Mouse (Mus musculus): ENCODE results near the gene Asl. TPM values are rescaled to one million over a fixed set of nuclear protein-coding genes. Genes with fewer than 3 reads are reported as not detected.
A peak's percentile ranks its signal among the peaks of the same experiment; 100 is the strongest.

Asl gene
- 23.3 and 28.6 TPM in 2 replicates for polyA plus RNA-seq (2015; fragmentation: Nextera tagmentation; extraction: Ambion mirVana)

DNA sequence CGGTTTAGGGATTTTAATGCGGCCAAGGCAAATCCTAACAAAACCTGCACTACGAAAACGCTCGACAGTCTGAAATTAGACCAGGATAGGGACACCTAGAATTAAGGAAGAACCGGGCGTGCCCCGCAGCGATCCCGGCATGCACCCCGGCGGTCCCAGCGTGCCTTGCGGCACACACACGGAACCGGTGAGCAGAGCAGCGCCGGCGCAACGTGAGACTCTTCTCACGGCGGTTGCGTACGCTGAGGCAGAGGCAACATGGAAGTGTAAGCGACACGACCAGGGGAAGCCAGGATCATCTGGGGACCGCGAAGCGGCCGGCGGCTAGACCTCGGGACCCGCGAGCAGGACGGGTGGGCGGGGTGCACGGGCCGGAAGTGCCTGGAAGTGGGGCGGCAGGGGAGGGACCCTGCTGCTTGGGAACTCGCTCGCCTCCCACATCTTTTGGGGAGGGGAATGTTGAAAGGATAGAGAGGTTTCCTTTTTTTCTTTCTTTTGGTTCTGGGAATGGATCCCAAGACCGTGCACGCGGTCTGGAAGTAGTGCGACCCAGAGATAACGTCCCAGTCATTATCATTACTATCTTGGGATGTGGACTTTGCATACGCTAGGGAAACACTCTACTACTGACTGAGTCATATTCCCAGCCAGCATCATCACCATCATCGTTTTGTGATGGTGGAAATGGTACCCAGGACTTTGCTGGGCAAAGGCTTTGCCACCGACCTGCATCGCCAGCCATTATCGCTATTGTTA is at the start of gene Asl, which contains the start of gene Crcp:
Gene Asl (minus strand): TSS at position 106 of the 756 bp plus-strand sequence.
Gene Crcp (plus strand): TSS at position 149 of the 756 bp plus-strand sequence.
- peak; percentile 88 for ATAC-seq
- peak within 1 kb of the TSS; percentile 90 for H3K27ac ChIP-seq
- 2% methylated on average over 51 of the region's 51 CpGs for WGBS

DNA sequence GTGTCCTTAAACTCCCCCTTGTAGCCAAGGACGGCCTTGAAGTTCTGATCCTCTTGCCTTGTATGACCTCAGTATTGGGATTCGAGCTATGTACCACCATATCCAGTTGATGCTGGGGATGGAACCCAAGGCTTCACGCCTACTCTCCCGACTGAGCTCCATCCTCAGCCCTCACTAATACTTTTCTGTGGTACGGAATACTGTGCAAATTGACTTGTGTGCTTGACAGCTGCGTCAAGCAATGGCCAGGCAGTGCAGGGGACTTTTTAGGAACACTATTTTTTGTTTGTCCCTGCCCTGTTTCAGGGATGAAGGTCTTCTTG is 49.7 kb upstream of the Asl start:
- peaks cover 9% of the 10 kb centered on the region for H3K36me3 ChIP-seq (ENCODE audit: poor library complexity, severe bottlenecking)
- WGBS, result 36% methylated on average over 6 of the region's 6 CpGs
- peak overlapping the region; percentile 80 for H3K4me2 ChIP-seq
- no peaks in the 10 kb centered on the region for H3K27me3 ChIP-seq
- peak; percentile 48; the same call in 1 of the 2 replicates for ATAC-seq
- H3K9me3 ChIP-seq (replicated peaks), result peaks cover 5% of the 10 kb centered on the region; the same call in 1 of the 2 replicates
- H3K9ac ChIP-seq, result peak overlapping the region; percentile 94; the same call in 1 of the 2 replicates
- no peak overlapping the region for H3K27ac ChIP-seq
- H3K4me1 ChIP-seq, result peaks cover 9% of the 10 kb centered on the region; the same call in 1 of the 2 replicates
- peak overlapping the region; percentile 79 for H3K4me3 ChIP-seq

More for the DNA sequence above, at the start of gene Asl, which contains the start of gene Crcp:
- H3K4me3 ChIP-seq, result peak within 1 kb of the TSS; percentile 72
- H3K4me2 ChIP-seq, result peak within 1 kb of the TSS; percentile 83
- peak within 1 kb of the TSS; percentile 79 for H3K9ac ChIP-seq
- H3K4me1 ChIP-seq, result peaks cover 10% of the 10 kb centered on the region
- peaks cover 15% of the 10 kb centered on the region; the same call in 1 of the 2 replicates for H3K27me3 ChIP-seq
- H3K9me3 ChIP-seq (replicated peaks), result no peaks in the 10 kb centered on the region
- H3K36me3 ChIP-seq (ENCODE audit: poor library complexity, severe bottlenecking), result no peaks in the 10 kb centered on the region; the same call in 1 of the 2 replicates

DNA sequence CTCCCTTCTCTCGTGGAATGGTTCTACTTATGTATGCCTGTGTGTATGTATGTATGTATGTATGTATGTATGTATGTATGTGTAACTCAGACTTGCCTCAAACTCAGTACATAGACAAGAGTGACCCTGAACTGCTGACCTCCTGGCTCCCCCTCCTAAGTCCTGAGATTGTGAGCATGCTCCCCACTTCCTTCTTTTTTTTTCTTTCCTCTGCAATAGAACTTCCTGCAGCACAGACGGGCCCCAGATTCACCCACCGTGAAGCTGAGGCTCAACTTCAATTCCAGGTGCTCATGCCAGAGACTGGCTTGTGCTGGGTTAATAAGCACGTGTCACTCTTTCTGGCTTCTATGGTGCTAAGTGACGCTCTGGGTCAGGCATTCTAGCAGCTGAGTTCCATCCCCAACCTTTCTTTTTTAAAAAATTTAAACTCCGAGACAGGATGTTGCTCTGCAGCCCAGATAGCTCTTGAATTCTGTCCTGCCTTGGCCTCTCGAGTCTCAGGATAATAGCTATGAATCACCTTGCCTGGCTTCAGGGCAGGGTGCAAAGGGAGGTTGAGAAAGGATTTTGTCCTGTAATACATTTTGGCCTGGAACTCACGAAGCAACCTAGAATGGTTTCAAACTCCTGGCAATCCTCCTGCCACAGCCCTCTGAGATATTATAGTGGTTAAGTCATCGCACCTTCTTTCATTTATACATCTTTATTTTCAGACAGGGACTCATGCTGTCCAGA is 49.2 kb upstream of the Asl start:
- peak overlapping the region; percentile 94; the same call in 1 of the 2 replicates for H3K9ac ChIP-seq
- no peak overlapping the region for H3K27ac ChIP-seq
- peaks cover 7% of the 10 kb centered on the region for H3K36me3 ChIP-seq (ENCODE audit: poor library complexity, severe bottlenecking)
- no peak for ATAC-seq
- H3K4me1 ChIP-seq, result peaks cover 9% of the 10 kb centered on the region; the same call in 1 of the 2 replicates
- H3K4me3 ChIP-seq, result no peak overlapping the region
- H3K27me3 ChIP-seq, result no peaks in the 10 kb centered on the region
- 80% methylated on average over 9 of the region's 9 CpGs for WGBS
- no peak overlapping the region for H3K4me2 ChIP-seq
- H3K9me3 ChIP-seq (replicated peaks), result peaks cover 5% of the 10 kb centered on the region; the same call in 1 of the 2 replicates

GRCm38 (mm10) chr5:130076396-130076795 is 47.3 kb upstream of the Asl start:
- ATAC-seq, result no peak
- Histone ChIP-seq H3K27me3 (no peaks in the 10 kb centered on the region), H3K4me2 (no peak overlapping the region), H3K9me3 (replicated peaks) (peaks cover 2% of the 10 kb centered on the region; the same call in 1 of the 2 replicates), H3K27ac (no peak overlapping the region), H3K9ac (no peak overlapping the region), H3K36me3 (ENCODE audit: poor library complexity, severe bottlenecking) (peaks cover 1% of the 10 kb centered on the region; the same call in 1 of the 2 replicates), H3K4me1 (peaks cover 9% of the 10 kb centered on the region; the same call in 1 of the 2 replicates), H3K4me3 (no peak overlapping the region)
- WGBS, result 70% methylated on average over 6 of the region's 6 CpGs

GRCm38 (mm10) chr5:130074491-130074890 is 45.4 kb upstream of the Asl start:
- H3K4me1 ChIP-seq, result peaks cover 5% of the 10 kb centered on the region; the same call in 1 of the 2 replicates
- no peak for ATAC-seq
- no peak overlapping the region for H3K4me2 ChIP-seq
- no peaks in the 10 kb centered on the region for H3K36me3 ChIP-seq (ENCODE audit: poor library complexity, severe bottlenecking)
- H3K9me3 ChIP-seq (replicated peaks), result no peaks in the 10 kb centered on the region
- H3K27ac ChIP-seq, result no peak overlapping the region
- H3K4me3 ChIP-seq, result no peak overlapping the region
- H3K9ac ChIP-seq, result no peak overlapping the region
- no peaks in the 10 kb centered on the region for H3K27me3 ChIP-seq
- 81% methylated on average over 6 of the region's 6 CpGs for WGBS

- Histone ChIP-seq H3K36me3 (ENCODE audit: poor library complexity, severe bottlenecking) (no peaks in the 10 kb centered on the region), H3K4me3 (no peak within 1 kb of the TSS), H3K4me1 (no peaks in the 10 kb centered on the region), H3K27me3 (no peaks in the 10 kb centered on the region), H3K9ac (no peak within 1 kb of the TSS), H3K9me3 (replicated peaks) (0 out of 2 replicates have a peak, but pooled peaks cover 4% of the 10 kb centered on the region), H3K27ac (no peak within 1 kb of the TSS), H3K4me2 (no peak within 1 kb of the TSS)
- 92% methylated on average over 6 of the region's 6 CpGs for WGBS
- no peak for ATAC-seq
Measured at GRCm38 (mm10) chr5:130073026-130073425, 44.0 kb upstream of the Asl start, which contains the start of gene Tpst1. Gene Tpst1 (plus strand): TSS chr5:130073326.

GRCm38 (mm10) chr5:130067841-130068264 is 38.8 kb upstream of the Asl start:
- H3K9ac ChIP-seq, result no peak overlapping the region
- WGBS, result 85% methylated on average over 3 of the region's 3 CpGs
- H3K27me3 ChIP-seq, result no peaks in the 10 kb centered on the region
- H3K4me1 ChIP-seq, result no peaks in the 10 kb centered on the region
- no peak overlapping the region for H3K4me3 ChIP-seq
- 0 out of 2 replicates have a peak, but pooled peaks cover 4% of the 10 kb centered on the region for H3K9me3 ChIP-seq (replicated peaks)
- no peak overlapping the region for H3K4me2 ChIP-seq
- no peak for ATAC-seq
- H3K36me3 ChIP-seq (ENCODE audit: poor library complexity, severe bottlenecking), result no peaks in the 10 kb centered on the region
- H3K27ac ChIP-seq, result no peak overlapping the region

GRCm38 (mm10) chr5:130065579-130065978 is 36.5 kb upstream of the Asl start:
- Histone ChIP-seq H3K36me3 (ENCODE audit: poor library complexity, severe bottlenecking) (peaks cover 14% of the 10 kb centered on the region), H3K9ac (no peak overlapping the region), H3K27ac (no peak overlapping the region), H3K9me3 (replicated peaks) (0 out of 2 replicates have a peak, but pooled peaks cover 4% of the 10 kb centered on the region), H3K27me3 (no peaks in the 10 kb centered on the region), H3K4me3 (no peak overlapping the region), H3K4me1 (no peaks in the 10 kb centered on the region), H3K4me2 (no peak overlapping the region)
- 96% methylated on average over 1 of the region's 1 CpGs for WGBS
- ATAC-seq, result no peak

- Histone ChIP-seq H3K4me3 (no peak overlapping the region), H3K9me3 (replicated peaks) (no peaks in the 10 kb centered on the region), H3K27ac (no peak overlapping the region), H3K9ac (no peak overlapping the region), H3K36me3 (ENCODE audit: poor library complexity, severe bottlenecking) (peaks cover 29% of the 10 kb centered on the region), H3K27me3 (no peaks in the 10 kb centered on the region), H3K4me2 (no peak overlapping the region), H3K4me1 (no peaks in the 10 kb centered on the region)
- 85% methylated on average over 2 of the region's 2 CpGs for WGBS
- no peak for ATAC-seq
Measured at GRCm38 (mm10) chr5:130063760-130064159, 34.7 kb upstream of the Asl start.

GRCm38 (mm10) chr5:130062096-130062495 is 33.0 kb upstream of the Asl start:
- Histone ChIP-seq H3K27me3 (no peaks in the 10 kb centered on the region), H3K9ac (no peak overlapping the region), H3K36me3 (ENCODE audit: poor library complexity, severe bottlenecking) (peaks cover 35% of the 10 kb centered on the region), H3K9me3 (replicated peaks) (no peaks in the 10 kb centered on the region), H3K4me1 (no peaks in the 10 kb centered on the region), H3K27ac (no peak overlapping the region; the same call in 1 of the 2 replicates), H3K4me2 (no peak overlapping the region), H3K4me3 (no peak overlapping the region)
- WGBS, result 80% methylated on average over 2 of the region's 2 CpGs
- no peak for ATAC-seq

DNA sequence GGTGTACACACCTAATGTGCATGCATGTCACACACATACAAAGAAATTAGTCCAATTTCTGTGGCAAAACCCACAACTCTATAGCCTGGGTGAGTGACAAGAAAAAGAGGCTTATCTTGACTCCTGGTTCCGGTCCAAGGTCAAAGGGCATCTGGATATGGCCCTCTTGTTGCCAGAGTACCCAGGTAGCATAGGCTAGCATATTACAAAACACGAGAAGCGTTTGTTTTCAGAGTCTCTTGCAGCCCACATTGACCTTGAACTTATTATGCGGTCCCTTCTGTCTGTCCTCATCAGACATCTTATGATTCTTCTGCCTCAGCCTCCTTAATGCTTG is 31.2 kb upstream of the Asl start:
- no peaks in the 10 kb centered on the region for H3K9me3 ChIP-seq (replicated peaks)
- H3K4me2 ChIP-seq, result no peak overlapping the region
- no peak overlapping the region for H3K4me3 ChIP-seq
- ATAC-seq, result no peak
- H3K4me1 ChIP-seq, result no peaks in the 10 kb centered on the region
- peaks cover 40% of the 10 kb centered on the region for H3K36me3 ChIP-seq (ENCODE audit: poor library complexity, severe bottlenecking)
- H3K27me3 ChIP-seq, result no peaks in the 10 kb centered on the region
- H3K27ac ChIP-seq, result no peak overlapping the region
- 93% methylated on average over 4 of the region's 4 CpGs for whole genome bisulfite sequencing
- H3K9ac ChIP-seq, result no peak overlapping the region

All from forebrain, embryonic 13.5 days (tissue).